Mouse (Mus musculus): Measurements from ENCODE around the gene Clk3.
"Not testable (repeated sequence)": the region's sequence is repeated elsewhere in the genome, so short reads cannot be mapped to it uniquely, and the experiment has no call there.

The Clk3 gene

DNA sequence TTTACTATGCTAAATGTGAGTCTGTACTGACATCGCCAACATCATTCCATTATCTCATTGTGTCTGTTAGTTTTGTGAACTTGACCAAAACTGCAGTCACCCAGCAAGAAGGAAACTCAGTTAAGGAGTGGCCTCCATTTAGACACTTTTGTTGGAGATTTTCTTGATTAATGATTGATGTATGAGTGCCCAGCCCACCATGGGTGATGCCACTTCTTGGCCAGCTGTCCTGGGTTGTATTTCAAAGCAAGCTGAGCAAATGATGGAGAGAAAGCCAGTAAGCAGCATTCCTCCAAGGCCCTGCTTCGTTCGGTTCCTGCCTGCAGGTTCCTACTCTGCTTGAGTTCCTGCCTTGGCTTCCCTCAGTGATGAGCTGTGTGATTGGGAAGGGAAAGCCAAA lies 44.9 kb downstream of the Clk3 start:
- DNase-seq = no peak

DNA sequence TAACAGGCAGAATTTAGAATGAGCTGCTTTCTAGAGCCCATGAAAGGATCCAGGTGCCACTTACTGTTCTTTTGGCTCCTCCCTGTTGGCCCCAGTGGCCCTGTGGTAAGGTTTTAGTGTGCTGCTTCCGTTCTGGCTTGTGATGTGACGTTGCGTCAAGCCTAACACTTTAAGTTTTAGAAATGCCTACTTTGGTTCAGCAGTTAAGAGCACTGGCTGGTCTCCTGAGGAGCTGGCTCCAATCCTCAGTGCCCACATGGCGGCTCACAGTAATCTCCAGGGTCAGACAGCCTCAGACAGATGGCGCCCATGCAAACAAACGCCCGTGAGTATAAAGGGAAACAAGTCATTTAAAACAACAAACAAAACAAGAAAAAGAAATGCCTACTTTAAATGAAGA lies 47.3 kb downstream of the Clk3 start:
- DNase-seq = no peak

DNA sequence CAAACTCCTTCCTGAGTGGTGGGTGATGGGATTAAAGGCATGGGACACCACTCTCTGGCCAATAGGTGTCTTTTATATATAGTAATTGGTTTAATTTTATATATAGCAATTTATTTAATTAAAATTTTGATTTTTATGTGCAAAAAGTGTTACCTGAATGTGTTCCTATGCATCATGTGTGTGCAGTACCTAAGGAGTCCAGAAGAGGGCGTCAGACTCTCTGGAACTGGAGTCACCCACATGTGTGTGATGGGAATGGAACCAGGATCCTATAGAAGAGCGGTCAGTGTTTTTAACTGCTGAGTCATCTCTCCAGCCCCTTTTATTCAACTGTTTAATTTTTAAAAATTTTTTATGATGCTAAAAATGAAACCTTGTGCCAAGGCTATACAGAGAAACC lies 53.5 kb downstream of the Clk3 start:
- no peak for DNase-seq

DNA sequence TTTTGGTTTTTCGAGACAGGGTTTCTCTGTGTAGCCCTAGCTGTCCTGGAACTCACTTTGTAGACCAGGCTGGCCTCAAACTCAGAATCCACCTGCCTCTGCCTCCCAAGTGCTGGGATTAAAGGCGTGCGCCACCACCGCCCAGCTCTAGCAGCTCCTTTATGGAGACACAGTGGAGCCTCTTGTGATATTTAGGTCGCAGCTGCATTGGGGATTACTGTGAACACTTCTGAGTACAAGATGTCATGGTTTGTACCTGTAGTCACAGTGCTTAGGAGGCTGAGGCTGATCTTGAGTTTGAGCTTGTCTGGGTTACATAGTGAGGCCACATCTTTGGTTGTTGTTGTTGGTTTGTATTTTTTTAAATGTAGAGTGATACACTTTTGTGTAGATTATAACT lies 55.4 kb downstream of the Clk3 start:
- DNase-seq = not testable (repeated sequence)

DNA sequence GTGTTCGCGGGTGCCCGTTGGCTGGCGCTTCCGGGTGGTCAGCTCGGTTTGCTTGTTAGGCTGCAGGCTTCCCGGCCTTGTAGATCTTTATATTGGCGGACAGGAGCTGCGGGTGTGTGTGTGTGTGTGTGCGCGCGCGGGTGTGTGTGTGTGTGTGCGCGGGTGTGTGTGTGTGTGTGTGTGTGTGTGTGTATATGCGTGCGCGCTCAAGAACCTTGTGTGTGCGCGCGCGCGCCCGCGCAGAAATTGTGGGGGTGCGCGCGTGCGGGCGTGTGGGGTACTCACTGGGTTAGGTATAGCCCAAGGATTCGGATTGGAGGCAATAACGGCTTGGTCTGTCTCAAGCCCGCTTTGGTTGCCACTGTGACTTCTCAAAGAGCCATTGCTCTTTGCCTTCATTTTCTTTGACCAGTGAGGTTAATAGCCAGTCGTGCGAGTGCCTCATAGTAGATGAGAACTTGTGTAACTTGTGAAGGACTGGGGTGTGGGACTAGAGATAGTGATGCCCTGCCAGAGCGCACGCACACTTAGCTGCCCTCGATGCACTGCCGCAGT lies 56.9 kb downstream of the Clk3 start:
- peak; percentile 59 for DNase-seq

DNA sequence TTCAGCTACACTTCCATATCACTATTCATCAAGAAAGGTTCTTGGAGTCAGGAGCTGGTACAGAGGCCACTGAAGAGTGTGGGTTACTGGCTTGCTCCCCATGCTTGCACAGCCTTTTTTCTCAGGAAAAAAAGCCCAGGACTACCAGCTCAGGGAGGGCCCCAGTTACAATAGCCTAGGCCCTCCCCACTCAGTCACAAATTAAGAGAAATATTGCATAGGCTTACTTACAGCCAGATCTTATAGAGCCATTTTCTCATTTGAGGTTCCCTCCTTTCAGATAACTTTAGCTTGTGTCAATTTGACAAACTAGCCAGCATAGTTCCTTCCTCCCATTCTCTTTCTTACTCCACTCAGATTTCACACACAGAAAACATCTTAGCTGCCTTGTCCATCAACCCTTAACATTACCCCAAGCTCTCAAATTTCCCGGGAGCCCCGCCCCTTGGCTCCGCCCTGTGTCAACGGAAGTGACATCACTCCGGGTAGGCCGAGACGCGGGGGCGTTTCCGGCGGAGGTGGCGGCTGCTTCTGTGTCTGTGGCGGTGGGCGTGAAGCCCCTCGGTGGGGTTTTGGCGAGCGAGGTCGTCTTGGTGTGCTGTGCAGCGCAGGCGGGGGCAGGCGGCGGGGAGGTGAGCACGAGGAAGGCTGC lies 57.5 kb downstream of the Clk3 start, which contains the start of gene Edc3:
TSS of gene Edc3 (plus strand) at position 473 of the 652 bp plus-strand sequence.
- peak; percentile 93 for DNase-seq

DNA sequence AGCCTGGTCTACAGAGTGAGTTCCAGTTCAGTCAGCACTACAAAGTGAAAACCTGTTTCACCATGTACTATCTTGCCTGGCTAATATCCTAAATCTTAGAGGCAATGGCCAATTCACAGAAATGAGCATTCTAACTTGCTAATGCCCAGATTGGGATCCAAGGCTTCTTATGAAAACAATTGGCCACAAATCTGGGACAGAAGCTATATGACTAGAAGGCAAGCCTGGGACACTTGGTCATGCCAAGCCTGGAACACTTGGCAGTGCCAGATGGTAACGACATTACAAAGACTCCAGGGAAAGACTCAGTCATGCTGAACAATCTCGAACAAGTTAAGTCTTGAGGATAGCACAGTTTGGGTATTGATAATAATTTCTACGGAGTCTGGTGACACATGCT lies 59.2 kb downstream of the Clk3 start:
- no peak for DNase-seq

Measured in kidney, postnatal 14 days (tissue).